Mouse (Mus musculus) cerebellum, adult 11 months (tissue): ENCODE measurements around the gene Lars2.

Experiments
- DNase-seq: peaks from one replicate; pipeline ENCODE4 v3.0.0; 2022

The Lars2 gene

DNA sequence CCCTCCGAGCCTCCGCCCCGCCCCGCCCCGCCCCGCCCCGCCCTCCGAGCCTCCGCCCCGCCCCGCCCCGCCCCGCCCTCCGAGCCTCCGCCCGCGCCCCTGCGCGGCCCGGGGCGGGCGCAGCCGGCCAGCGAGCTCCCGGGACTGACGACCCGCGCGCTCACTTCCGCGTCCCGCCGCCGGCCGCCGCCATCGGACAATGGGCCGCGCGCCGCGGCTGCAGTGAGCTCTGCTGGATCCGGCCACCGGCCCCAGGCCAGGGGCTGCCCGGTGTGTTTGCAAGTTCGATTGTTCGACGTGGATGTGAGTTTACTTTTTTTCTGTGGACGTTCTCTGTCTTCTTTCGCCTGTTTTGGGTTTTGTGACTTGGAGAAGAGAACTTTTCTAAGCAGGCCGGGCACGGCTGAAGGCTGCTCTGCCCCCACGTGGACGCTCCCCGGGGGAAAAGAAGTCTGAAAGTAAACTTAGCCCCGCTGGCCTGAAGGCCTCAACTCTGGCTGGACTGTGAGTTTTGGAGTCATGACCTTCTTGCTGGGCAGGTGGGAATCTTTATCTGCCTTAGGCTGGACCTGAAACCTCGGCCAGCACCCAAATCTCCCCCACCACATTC is 112.0 kb downstream of the Lars2 start, which contains the start of gene Limd1:
Limd1 (plus strand) TSS at position 121 of the 610 bp plus-strand sequence.
- DNase-seq = peak; percentile 50

DNA sequence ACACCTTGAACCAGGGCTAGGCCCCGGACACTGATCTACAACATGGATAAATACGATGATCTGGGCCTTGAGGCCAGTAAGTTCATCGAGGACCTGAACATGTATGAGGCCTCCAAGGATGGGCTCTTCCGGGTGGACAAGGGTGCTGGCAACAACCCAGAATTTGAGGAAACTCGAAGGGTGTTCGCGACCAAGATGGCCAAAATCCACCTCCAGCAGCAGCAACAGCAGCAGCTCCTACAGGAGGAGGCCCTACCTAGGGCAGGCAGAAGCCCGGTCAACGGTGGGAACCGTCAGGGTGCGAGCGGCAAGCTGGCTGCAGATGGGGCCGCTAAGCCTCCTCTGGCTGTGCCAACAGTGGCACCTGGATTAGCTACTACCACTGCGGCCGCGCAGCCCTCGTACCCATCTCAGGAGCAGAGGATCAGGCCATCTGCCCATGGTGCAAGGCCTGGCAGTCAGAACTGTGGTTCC is 112.5 kb downstream of the Lars2 start:
- no peak for DNase-seq

DNA sequence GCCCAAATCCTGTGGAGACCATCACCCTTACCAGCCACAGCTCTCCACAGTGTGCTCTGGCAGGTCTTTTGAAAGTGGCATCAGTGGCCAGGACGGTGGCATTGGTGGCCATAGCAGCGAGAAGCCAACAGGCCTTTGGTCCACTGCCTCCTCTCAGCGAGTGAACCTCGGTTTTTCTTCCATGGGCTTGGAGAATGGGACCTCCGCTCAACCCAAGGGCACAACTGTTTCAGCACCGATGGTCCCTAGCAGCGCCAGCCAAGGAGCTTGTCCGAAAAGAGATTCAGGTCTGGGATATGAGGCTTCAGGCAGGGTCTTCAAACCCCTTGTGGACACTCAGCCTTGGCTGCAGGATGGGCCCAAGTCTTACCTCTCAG is 113.1 kb downstream of the Lars2 start:
- DNase-seq = no peak

DNA sequence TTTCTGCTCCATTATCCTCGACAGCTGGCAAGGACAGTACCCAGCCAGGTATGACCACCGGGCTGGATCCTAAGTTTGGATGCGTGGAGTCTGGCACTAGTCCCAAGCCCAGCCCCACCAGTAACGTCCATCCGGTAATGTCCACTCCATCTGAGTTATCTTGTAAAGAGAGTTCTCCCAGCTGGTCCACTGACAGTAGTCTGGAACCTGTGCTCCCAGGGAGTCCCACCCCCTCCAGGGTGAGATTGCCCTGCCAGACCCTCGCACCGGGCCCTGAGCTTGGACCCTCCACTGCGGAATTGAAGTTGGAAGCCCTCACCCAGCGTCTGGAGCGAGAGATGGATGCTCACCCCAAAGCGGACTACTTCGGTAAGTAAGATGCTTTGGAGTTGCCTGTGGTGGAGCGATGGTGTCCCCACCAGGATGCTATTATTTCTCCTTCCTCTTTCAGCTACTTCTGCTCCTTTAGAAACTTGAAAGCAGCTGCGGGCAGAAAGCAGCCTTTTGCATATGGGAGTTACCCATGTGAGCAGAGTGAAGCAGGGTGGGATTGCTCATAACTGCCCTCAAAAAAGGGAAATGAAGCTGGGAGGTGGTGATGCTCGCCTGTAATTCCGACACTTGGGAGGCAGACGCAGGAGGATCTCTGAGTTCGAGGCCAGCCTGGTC is 113.7 kb downstream of the Lars2 start:
- no peak for DNase-seq

DNA sequence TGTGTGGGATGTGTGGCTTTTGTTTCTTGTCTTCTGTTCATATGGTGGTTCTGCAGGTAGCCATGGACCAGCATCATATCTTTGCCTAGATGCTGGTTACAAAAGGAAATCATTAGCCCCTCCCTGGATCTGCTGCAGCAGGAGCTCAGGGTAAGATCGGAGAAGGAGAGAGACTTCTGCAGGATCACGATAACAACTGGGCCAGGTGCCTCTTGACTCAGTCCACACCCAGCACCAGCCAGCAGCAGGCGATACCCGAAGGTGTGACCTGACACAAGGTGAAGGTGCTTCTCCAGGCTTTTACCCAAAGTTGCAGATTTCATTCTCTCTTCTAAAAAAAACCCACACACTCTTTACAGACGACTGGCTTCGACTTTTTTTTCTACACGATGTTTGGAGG is 114.4 kb downstream of the Lars2 start:
- DNase-seq = no peak

DNA sequence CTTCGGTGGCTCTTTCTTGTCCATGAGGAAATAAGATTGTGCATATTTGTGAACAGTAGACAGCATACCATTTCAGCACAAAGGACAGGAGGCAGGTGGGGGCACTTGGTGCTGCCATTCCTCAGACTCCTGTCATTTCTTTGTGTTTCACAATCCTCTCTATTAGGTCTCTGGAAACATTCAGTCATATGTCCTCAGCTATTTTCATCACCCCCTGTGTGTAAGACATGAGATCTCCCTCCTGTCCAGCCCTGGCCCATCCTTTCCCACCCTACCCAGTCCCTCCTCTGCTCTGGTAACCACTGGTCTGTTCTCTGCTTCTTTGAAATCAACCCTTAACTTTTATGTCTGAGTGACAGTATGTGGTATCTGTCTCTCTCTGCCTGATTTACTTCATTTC is 116.9 kb downstream of the Lars2 start:
- DNase-seq = no peak

DNA sequence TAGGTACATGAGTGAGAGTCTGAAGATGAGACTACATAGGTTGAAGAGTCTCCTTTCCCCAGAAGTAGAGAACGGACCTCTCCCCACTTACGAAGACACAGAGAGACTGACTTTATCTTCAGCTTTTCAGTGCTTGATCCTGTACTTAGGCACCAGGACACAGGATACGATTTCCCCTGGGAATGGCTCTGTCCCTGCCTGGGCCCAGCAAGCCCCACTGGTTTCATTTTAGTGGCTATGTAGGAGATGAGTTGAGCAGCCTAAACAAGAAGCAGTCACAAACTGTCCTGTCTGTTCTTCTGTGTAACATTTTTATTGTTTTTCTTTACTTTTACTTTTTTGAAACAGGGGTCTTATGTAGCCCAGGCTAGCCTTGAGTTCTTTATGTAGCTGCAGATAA is 118.1 kb downstream of the Lars2 start:
- DNase-seq = no peak

DNA sequence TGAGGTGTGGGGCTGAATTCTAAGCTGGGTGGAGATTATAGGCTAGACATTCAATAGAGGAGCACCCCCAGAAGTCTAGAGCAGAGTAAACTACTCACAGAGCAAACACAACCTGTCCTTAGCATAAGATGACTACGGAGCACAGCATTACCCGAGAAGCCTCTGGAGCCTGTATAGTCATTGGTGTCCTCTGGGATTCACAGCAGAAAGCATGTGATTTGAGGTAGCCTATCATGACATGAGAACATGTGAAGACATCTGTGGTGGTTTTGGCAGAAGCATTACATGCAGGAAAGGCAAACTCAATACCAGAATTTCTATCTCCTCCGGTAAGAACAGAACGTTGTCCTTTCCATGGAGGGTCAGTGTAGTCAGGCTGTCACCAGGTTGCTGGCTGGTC is 118.8 kb downstream of the Lars2 start:
- DNase-seq = no peak

DNA sequence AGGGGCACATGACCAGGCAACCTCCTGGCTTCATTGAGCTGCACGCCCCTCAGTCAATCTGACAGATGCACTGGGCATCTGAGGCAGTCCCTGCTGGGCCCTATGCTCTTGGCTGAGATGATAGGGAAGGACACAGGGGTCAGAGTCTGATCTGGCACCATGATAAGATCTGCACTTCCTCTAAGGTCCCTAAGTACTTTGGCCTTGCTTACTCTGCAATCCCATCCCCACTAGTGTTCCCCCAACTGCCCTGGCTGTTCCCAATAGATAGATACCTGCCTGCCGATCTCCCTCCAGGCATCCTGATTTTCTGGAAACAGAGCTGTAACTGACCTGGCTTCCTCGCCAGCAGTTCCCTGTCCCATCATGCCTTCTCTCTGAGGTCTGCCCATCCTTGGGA is 119.9 kb downstream of the Lars2 start:
- DNase-seq = no peak

DNA sequence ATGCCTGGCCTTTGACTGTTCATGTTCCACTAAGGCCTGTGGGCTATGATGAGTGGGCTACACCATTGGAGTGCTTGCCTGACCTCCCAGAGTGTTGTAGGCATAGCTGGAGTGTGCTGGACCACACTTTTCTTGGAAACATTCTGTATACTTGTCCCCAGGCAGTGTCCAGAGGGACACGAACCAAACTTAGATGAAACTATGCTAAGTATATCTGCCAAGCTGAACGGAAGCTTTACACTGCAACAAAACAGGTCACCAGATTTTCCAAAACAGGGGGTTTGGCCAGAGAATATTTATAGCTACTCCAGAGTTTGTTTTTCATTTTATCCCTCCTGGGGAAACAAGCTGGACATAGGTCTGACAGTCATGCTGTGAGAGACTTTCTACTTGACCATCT is 122.3 kb downstream of the Lars2 start:
- DNase-seq = no peak

DNA sequence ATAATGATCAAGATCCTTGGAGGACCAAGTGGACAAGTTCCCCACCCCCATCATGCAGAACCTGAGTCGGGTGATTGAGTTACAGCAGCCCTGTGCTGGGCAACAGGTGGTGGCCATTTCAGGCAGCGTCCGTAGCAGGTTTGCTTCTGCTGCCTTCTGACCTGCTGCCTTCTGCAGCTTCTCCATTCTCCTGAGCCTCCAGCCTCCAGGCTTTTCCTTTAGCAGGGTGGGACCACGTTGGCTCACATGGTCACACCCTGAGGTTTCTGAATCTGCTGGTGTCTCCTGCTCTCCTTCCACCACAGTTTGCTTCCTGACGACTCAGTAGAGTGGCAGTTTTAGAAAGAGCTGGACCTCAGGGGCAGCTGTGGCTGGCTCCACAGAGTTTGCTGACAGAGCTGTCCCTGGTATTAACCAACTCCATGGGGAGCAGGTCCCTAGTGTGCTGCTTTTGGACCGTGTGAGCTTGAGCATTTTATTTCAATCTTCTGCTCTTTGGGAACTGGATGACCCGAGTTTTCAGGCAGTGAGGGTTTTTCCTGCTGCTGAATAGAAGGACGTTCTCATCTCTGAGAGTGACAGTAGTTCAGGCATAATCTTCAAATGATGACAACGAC is 123.1 kb downstream of the Lars2 start:
- DNase-seq = no peak

DNA sequence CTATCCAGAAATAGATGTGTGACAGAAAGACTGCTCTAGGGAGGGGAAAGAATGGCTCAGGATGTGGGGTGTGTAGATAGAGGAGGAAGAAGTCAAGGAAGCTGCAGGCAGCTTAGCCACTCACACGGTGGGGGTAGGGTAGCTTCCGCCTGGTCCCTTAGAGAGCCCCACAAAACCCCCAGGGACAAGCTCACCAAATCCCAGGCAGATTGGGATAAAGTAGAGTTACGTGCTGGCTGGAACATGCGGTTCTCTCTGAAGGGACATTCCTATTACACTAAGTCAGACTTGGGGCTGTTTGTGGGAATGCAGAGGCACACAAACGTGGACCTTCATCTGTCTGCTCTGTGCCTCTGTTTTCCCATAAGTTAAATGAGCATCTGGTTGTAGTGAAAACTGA is 124.2 kb downstream of the Lars2 start:
- no peak for DNase-seq

DNA sequence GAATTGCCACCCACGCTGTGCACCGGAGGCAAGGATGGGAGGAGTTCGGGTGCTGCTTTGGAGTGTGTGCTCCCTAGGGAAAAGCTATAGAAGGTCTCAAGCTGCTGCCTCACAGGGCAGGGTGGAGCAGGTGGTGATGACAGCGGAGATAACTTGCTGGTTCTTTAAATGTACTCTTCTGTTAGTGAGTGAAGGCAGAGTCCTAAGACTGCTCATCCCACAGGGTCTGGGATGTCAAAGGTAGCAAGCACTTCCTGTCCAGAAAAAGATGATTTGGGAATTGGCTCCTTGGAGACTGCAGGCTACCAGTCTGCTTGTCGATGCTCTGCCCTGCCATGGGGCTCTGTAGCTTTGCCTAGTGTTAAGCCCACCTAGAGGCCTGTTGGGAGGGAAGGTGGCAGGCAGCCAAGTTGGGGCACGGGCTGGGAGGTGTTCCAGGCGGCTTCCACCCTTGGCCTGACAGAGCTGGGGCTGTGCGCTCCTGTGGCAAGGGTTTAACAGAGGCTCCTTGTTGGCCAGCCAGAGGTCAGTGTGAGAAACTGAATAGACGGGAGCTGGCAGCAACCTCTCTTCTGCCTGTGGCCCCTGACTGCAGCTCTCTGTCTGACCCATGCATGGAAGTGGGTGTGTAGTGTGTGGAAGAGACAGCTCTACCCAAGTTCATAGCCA is 125.3 kb downstream of the Lars2 start:
- DNase-seq = no peak

DNA sequence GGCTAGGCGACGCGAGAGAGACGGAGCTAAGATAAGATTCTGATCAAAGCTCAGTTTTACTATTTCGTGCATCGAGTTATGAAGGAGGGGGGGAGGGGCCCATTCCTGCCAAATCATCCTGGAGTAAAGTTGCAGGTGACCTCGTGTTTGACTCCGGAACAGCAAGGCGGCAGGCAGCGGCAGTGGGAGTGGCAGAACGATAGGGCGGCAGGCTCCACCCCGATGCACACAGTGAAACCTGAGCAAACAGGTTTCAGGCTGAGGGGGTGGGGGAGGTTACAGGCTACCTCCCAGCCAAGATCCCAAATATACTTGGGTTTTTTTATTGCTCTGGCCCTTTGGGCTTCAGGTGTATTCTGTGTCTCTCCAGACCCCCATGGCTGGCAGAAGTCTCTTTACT is 129.9 kb downstream of the Lars2 start:
- no peak for DNase-seq

DNA sequence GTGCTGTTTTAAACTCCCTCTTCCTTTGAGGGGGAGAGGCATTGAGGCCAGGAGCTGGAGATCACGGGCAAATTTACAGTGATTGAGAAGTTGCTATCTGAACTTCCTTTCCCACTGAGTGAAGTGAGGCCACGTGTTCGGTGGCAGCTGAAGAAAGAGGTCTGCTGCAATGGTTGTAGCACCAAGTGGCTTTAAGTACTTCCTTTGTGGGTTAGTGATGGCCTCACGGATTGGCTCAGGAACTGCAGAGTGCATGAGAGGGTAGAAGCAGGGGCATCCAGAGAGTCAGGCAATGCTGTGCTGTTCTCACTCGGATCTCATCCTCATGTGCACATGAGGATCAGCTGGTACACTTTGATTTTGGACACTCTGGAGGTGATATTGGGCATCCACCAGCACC is 131.2 kb downstream of the Lars2 start:
- DNase-seq = no peak

DNA sequence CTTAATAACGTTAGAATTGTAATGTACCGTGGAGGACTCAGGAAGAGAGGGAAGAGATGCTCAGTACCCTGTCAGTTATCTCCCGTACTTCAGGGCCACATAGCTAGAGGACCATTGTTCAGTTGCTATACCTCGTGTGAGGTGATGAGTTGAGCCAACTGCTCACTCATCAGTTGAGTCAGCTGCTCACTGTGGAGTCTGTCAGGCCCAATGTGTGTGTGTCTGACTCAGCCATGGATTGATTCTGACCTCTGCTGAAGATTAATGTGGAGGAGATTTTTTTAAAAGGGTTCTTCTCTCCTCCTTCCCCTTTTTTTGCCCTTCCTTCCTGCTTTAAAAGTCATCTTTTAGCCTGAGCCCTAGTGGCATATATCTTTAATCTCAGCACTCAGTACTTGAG is 133.8 kb downstream of the Lars2 start:
- no peak for DNase-seq

DNA sequence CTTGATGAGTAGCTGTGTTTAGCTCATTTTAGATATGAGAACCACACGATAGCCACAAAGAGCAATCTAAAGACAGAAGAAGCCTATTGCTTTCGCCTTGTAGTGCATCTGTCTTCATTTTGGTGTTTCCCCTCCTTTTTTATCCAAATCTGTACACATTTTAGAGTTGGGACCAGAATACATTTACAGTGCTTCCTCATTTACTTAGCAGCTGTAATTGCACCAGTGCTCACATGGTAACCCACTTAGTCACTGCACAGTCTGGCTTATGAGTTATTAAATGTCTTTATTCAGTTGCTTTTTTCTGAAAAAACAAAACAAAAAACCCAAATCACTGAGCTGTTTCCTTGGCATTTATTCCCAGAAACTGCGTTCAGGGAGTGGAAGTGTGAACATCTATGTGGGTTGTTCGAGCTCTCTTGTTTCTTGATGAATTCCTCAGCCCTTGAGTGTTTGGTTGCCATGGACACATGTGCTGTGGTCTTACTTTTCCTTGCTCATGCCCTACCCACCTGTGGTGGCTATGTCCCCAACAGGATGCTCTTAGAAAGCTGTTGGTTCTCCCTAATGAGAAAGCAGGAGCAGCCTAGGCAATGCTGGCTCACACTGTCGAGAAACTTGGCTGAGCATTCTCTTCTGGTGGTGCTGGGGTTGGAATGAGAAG is 136.6 kb downstream of the Lars2 start:
- DNase-seq = no peak

DNA sequence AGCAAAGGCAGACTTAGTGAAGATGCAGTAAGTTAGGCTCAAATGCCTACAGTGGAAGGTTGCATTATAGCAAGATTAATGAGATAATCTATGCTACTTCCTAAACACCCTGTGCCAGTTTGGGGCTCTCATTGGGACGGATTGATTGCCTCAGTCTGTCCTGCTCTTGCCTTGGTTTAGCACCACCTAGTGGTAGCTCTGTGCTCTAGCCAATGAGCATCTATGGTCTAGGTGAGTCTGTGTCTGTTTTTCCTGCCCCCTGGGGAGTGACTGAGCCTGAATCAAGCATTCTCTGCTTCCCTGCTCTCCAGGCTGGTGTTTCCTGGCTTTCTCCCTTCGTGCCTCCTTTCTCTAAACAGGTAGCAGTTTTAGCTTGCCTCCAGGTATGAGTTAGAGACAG is 137.6 kb downstream of the Lars2 start:
- peak; percentile 47 for DNase-seq

DNA sequence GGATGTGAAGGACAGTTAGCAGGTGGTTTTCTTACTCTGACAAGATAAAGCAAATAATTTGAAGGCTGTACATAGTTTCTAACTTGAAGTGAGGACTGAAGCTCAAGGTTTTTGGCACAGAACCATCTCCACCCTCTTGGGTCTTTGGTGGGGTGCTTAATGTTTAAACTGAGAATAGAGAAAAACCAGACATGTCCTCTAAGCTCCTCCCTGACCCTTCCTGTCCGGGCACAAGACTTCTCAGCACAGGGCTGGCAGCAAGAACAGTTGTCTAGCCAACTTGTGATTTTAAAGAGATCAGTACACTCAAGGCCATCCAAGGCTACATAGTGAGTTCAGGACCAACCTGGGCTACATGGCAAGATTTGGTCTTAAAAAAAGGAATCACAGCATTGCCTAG is 138.9 kb downstream of the Lars2 start:
- no peak for DNase-seq

DNA sequence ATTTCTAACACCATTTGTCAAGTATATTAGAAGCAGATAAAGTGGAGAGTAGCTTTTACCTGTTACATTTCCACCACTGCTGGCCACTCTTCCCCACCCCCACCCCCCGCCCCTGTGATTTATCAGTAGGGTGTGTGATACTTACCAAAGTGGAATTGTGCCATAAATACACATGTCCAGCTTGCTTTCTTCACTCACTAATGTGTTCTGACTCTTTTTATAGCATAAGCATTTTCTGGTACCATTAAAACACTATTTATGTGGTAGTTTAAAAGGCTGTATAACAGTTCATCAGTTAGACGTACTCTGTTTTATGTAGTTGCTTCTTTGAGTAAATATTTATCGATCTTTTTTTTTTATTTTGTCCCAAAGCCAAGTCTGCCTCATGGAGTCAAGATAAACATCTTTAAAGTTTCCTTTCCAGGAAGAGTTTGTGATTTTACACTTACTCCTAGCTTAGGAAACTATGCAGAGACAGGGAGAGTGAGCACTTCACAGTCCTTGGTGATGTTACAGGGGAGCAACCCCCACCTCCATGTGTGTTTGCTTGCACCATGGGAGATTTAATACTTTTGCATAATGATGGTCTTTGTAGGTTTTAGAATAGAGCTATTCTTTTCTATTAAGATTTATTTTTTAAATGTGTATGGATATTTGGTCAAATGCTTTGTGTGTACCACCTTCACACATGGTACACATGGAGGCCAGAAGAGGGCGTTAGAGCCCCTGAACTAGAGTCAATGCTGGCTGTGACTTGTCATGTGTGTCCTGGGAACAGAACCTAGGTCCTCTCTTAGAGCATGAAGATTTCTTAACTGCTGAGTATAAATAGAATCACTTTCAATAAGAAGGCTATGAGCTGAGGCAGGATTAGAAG is 139.8 kb downstream of the Lars2 start:
- DNase-seq = no peak

DNA sequence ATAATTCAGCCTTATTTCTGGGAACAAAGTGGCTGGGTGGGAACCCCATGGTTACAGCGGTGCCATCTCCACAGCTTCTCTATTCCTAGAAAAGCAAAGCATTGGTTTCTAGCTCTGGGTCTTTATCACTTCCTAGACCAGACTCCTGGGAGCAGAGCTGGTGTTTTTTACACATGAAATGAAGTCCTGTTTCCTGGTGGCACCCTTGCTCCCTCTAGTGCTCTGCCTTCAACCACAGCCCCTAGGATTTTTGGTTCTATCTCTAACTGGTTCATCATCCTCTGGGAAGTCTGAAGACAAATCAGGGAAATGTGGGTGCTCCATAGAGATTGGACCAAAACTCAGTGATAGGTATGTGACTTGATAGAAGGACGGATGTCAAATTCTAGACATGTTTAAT is 140.7 kb downstream of the Lars2 start:
- no peak for DNase-seq

DNA sequence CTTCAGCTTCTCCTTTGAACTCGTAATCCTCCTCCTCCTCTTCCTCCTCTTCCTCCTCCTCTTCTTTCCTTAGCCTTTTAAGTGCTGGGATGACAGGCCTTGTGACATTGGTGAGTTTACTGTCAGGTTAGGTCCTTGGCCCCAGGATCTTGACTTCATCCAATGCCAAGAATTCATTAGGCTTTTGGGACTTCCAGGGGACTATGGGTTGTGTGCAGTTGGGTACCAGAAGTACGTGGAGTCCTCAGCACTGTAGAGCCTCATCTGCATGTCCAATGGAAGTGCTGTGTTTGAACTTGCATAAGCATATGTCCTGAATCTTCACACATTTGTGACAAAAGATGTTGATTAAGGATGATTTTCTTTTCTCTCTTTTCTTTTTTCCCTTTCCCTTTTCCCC is 142.3 kb downstream of the Lars2 start:
- DNase-seq = no peak
